Mouse (Mus musculus) lung, postnatal 0 days (tissue): ENCODE measurements around the gene Gvin1.

Source experiments
- CTCF ChIP-seq: IDR thresholded peaks from 2 replicates; pipeline ENCODE4 v1.5.1; 2016; ENCODE audit warnings: antibody characterized with exemption, mild to moderate bottlenecking
- EP300 ChIP-seq: IDR thresholded peaks from 2 replicates; pipeline ENCODE4 v1.6.1; 2016; ENCODE audit warnings: antibody characterized with exemption, mild to moderate bottlenecking, control low read depth

DNA sequence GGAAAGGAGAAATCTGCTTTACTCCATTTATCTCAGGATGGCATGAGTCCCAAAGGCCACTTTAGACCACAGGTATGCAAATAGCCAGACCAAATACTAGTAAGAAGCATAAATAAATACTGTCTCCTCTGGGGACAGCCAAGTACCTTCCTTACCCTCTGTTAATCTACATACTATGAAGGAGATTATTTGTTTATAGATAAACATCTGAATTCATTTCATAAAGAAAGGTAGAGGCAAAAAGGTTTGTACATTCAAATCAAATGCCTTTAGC, 22.0 kb upstream of the Gvin1 start:
- TF ChIP-seq EP300 (no peak), CTCF (no peak)
